Mouse (Mus musculus) heart, embryonic 12.5 days (tissue): Measurements from ENCODE around the gene Il4ra. TPM values are rescaled to one million over a fixed set of nuclear protein-coding genes. Genes with fewer than 3 reads are reported as not detected.
A peak's percentile ranks its signal among the peaks of the same experiment; 100 is the strongest.

Experiments
- ATAC-seq: fragments of 200-750 bp; cut with Nextera tagmentation; 2 replicates; pipeline ENCODE4 v1.8.0; 2017; ENCODE audit warnings: moderate TSS enrichment, moderate library complexity; ENCODE audit not compliant: insufficient number of reproducible peaks, low FRiP score
- H3K27ac ChIP-seq: fragments of 300-500 bp; sonication (generic); 2 replicates; pipeline ENCODE4 v1.5.1; 2016; ENCODE audit warnings: mild to moderate bottlenecking, moderate library complexity; ENCODE audit not compliant: poor library complexity, severe bottlenecking
- H3K27me3 ChIP-seq: fragments of 300-500 bp; sonication (generic); replicated peaks from 2 replicates; pipeline ENCODE4 v1.6.1; 2016; ENCODE audit warnings: mild to moderate bottlenecking, moderate library complexity
- H3K36me3 ChIP-seq: fragments of 300-500 bp; sonication (generic); 2 replicates; pipeline ENCODE4 v1.6.1; 2016; ENCODE audit warnings: mild to moderate bottlenecking, moderate library complexity
- H3K4me1 ChIP-seq: fragments of 300-500 bp; sonication (generic); replicated peaks from 2 replicates; pipeline ENCODE4 v1.6.1; 2016; ENCODE audit warnings: mild to moderate bottlenecking
- H3K4me2 ChIP-seq: fragments of 300-500 bp; sonication (generic); 2 replicates; pipeline ENCODE4 v1.6.1; 2016; ENCODE audit warnings: mild to moderate bottlenecking, moderate library complexity
- H3K4me3 ChIP-seq: fragments of 300-500 bp; sonication (generic); 2 replicates; pipeline ENCODE4 v1.5.1; 2016; ENCODE audit warnings: mild to moderate bottlenecking
- H3K9ac ChIP-seq: fragments of 300-500 bp; sonication (generic); 2 replicates; pipeline ENCODE4 v1.6.1; 2016; ENCODE audit warnings: mild to moderate bottlenecking, moderate library complexity
- H3K9me3 ChIP-seq: fragments of 300-500 bp; sonication (generic); replicated peaks from 2 replicates; pipeline ENCODE4 v1.6.1; 2016; ENCODE audit warnings: mild to moderate bottlenecking, moderate library complexity
- WGBS: fragments of 180-500 bp; shearing (Covaris S2); methylation state at CpG from one replicate; pipeline ENCODE4 v1.1.7; 2016; 5-methylcytosine and 5-hydroxymethylcytosine counted together
- polyA plus RNA-seq: library from polyadenylated mRNA; unstranded; fragments of >200 nt; fragmentation: Nextera tagmentation; extraction: Ambion mirVana; gene quantifications from 2 replicates; pipeline ENCODE4 v1.2.1, GENCODE M21; 2016

Il4ra gene
- 3.5 and 3.8 TPM in 2 replicates for polyA plus RNA-seq

DNA sequence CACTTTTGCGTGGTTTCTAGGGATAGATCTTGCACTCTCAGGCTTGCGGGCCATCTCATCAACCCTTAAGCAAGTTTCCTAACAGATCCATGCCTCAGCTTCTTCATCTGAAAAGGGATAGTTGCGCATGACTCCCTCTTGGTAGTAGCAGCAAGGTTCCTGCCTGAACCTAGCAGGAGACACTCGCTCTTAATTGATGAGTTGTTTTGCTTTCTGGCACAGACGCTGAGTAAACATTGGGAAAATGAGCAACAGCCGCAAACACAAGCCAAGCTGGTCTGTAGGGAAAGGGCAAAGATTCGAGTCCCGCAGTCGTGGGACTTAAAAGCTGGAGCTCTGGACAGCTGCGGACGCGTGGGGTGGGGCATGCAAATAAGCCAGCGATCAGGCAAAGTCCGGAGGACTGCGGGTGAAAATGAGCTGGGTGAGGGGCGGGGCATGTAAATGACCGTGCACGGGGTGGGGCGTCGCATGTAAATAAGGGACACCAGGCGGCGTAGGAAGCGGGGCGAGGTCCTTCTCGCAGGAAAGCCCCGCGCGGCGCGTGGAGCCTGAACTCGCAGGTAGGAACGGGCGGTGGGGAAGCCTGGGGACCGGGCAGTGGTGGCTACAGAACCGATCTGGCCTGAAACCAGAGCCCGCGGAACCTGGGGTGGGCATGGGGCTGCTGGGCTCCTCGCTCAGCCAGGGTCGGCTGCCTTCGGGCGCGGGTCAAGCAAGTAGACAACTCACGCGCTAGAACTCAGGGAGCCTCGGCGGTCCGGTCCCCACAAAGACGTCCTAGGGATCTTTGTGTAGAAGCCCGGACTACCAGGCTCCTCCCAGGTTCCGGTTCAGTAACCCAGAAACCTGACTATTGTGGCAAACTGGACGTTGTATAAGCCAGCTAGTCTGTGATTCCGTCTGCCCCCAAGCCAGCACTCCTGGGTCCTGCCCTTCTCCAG, at the start of gene Il4ra:
Gene Il4ra (plus strand): TSS at position 355 of the 944 bp plus-strand sequence.
- Histone ChIP-seq H3K4me1 (peaks cover 27% of the 10 kb centered on the region), H3K4me3 (peak within 1 kb of the TSS; percentile 73), H3K27me3 (peaks cover 18% of the 10 kb centered on the region), H3K9ac (peak within 1 kb of the TSS; percentile 82), H3K27ac (peak within 1 kb of the TSS; percentile 25), H3K4me2 (peak within 1 kb of the TSS; percentile 98), H3K9me3 (no peaks in the 10 kb centered on the region), H3K36me3 (no peaks in the 10 kb centered on the region)
- WGBS = 3% methylated on average over 52 of the region's 52 CpGs
- ATAC-seq = peak; percentile 94

DNA sequence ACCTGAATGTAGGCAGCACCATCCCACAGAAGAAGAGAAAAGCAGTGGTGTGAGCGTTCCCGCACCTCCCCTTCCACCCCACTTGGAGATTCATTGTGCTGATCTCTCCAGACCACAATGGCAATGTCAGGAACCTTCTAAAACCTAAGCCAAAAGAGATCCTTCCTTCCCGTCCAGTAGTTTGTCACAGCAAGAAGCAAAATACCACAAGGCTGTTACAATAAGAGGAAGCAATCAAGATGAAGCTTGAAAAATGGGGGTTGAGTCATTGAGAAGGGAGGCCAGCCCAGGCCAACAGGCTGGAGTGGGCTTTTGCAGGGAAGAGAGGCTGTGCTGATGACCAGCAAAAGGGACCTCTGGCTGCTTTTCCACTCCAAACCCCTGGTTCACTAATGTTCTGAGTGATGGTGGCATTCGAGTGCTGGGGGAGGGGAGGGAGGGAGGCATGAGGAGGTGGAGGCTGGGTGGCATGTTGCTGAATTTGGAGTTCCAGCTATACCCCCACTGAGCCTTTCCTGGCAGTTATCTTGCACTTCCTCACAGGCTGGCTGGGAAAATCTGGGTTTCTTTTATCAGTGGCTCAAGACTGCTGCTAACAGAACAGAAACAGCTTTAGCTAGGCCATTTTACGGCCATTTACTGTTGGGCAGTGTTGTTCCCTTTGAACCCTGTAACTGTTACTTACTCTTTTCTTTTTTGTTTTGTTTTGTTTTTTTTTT, 48.4 kb upstream of the Il4ra start:
- Histone ChIP-seq H3K4me1 (peaks cover 7% of the 10 kb centered on the region; the same call in 1 of the 2 replicates), H3K36me3 (no peaks in the 10 kb centered on the region), H3K4me3 (no peak overlapping the region), H3K27me3 (no peaks in the 10 kb centered on the region), H3K4me2 (no peak overlapping the region), H3K27ac (no peak overlapping the region), H3K9ac (no peak overlapping the region), H3K9me3 (no peaks in the 10 kb centered on the region)
- WGBS = 53% methylated on average over 5 of the region's 5 CpGs
- no peak for ATAC-seq

DNA sequence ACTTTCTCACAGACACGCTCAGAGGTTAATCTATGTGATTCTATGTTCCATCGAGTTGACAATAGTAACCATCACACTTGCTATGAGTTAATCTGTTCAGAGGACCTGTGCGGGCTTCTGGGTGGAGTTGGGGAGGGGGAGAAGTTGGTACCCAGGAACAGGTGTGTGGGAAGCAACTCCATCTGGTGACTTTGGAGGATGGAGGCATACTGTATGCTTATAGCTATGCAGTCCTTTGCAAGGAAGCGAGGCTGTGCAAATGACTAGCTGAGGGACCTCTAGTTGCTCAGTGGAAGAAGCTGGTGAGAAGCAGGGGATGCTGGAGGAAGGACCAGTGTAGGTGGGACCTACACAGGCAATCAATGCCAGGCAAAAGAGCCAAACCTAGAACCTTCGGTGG, 47.3 kb upstream of the Il4ra start:
- Histone ChIP-seq H3K4me1 (peaks cover 7% of the 10 kb centered on the region; the same call in 1 of the 2 replicates), H3K27ac (no peak overlapping the region), H3K9me3 (no peaks in the 10 kb centered on the region), H3K36me3 (no peaks in the 10 kb centered on the region), H3K9ac (no peak overlapping the region), H3K4me3 (no peak overlapping the region), H3K4me2 (no peak overlapping the region), H3K27me3 (no peaks in the 10 kb centered on the region)
- no peak for ATAC-seq
- WGBS = 86% methylated on average over 5 of the region's 5 CpGs

DNA sequence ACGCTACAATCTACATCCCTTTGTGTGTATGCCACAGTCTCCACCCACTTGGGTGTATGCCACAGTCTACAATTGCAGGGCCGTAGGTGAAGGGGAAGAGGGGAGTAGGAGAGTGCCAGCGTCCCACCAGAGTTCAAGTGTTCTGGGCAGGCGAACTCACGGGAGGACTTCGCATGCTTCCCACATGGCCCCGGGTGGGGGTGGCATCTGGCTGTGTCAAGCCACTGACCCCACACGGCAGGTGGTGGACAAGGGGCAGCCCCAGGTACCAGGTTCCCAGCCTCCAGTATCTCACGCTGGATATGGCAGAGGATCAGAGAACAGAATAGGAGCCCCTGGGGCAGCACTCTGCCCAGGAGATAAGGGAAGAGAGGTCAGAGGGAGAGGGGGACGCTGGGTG, 46.4 kb upstream of the Il4ra start:
- Histone ChIP-seq H3K36me3 (no peaks in the 10 kb centered on the region), H3K9me3 (no peaks in the 10 kb centered on the region), H3K4me3 (no peak overlapping the region), H3K27me3 (no peaks in the 10 kb centered on the region), H3K4me2 (no peak overlapping the region), H3K9ac (no peak overlapping the region), H3K4me1 (peaks cover 7% of the 10 kb centered on the region; the same call in 1 of the 2 replicates), H3K27ac (no peak overlapping the region)
- 79% methylated on average over 10 of the region's 10 CpGs for WGBS
- ATAC-seq = no peak

DNA sequence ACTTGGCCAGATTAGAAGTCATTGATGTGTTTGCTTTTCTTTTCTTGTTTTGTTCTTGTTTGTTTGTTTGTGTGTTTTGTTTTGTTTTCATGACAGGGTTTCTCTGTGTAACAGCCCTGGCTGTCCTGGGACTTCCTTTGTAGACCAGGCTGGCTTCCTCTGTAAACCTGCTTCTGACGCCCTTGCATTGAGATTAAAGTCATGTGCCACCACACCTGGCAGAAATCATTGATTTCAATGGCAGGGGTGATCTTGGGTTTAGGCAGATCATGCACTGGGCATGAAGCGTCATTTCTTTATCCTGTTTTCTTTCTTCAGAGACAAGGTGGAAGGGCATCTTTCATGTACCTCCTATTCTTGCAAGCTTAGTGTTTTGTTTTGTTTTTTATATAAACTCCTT, 44.6 kb upstream of the Il4ra start:
- H3K4me2 ChIP-seq = no peak overlapping the region
- no peak overlapping the region for H3K27ac ChIP-seq
- ATAC-seq = no peak
- no peaks in the 10 kb centered on the region for H3K36me3 ChIP-seq
- peaks cover 7% of the 10 kb centered on the region; the same call in 1 of the 2 replicates for H3K4me1 ChIP-seq
- WGBS = 83% methylated on average over 2 of the region's 2 CpGs
- H3K4me3 ChIP-seq = no peak overlapping the region
- no peak overlapping the region for H3K9ac ChIP-seq
- H3K27me3 ChIP-seq = no peaks in the 10 kb centered on the region
- H3K9me3 ChIP-seq = no peaks in the 10 kb centered on the region

DNA sequence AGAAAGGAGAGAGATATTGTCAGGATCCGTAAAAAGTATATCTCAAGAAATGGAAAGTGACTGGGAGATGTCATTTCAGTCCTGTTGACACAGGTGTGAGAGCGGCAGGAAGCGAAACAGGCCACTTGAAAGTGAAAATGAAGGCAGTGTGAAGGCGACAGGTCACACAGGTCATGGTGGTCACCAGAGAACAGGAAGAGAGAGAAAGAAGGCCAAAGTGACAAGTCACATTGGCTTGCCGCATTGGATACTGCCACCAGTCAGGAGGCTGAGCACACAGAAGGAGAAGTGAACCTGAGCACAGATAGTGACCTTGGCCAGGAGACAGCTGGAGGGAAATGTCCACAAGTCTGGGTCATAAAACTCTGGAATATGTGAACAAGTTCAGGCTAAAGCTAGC, 40.5 kb upstream of the Il4ra start:
- Histone ChIP-seq H3K4me2 (no peak overlapping the region), H3K36me3 (no peaks in the 10 kb centered on the region), H3K27ac (no peak overlapping the region), H3K4me1 (no peaks in the 10 kb centered on the region; the same call in 1 of the 2 replicates), H3K9ac (no peak overlapping the region), H3K27me3 (no peaks in the 10 kb centered on the region), H3K9me3 (no peaks in the 10 kb centered on the region), H3K4me3 (no peak overlapping the region)
- no peak for ATAC-seq
- 73% methylated on average over 5 of the region's 5 CpGs for WGBS

DNA sequence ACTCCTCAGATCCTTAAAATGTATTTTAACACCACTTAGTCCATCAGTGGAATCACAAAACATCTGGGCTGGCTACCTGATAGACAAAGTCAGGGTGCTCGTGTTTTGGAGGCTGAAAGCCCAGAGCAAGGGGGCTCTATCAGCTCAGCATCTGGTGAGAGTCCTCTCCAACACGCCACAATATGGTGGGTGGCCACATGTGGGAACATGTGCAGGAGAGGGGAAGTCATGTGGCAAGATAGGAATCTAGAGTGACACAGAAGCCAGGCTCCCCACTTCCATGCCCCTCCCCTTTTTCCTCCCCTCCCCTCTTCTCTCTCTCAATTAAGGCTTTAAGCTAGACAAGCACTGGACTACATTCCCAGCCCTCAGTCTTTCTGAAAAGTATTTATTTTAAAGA, 40.1 kb upstream of the Il4ra start:
- Histone ChIP-seq H3K9me3 (no peaks in the 10 kb centered on the region), H3K36me3 (no peaks in the 10 kb centered on the region), H3K9ac (no peak overlapping the region), H3K27ac (no peak overlapping the region), H3K4me3 (no peak overlapping the region), H3K4me1 (no peaks in the 10 kb centered on the region; the same call in 1 of the 2 replicates), H3K27me3 (no peaks in the 10 kb centered on the region), H3K4me2 (no peak overlapping the region)
- ATAC-seq = no peak
- WGBS = 76% methylated on average over 2 of the region's 2 CpGs

DNA sequence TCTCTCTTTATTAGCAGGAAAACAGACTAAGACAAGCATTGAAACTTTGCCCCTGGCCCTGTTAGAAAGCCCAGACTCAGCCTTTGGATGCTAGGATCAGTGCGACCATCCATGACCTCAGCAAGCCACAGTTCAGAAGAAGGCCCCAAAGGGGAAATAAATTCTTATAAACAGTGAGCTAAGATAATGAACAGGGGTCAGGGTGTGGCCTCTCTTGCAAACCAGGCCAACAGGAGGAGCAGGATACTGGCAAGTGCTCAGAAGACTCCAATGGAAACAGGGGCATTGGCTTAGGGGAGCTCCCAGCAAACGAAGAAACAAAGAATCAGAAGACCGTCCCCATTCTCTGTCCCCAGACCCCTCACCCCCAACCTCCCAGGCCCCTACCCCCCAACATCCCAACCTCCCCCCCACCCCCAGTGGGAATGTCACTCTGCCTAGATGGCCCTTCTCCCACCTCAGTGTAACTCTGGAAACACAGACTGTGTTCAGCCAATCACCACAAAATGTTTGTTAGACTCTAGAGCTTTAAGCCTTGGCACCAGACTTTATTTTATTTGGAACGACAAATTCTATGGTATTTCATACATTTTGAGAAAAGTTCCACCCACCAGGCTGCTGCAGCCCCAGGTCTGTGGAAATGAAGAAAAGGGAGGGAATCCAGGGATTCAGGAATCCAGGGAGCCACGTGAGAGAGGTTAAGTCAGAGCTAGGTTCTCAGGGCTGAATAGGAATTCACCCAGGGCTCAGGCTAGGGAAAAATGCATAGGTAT, 36.7 kb upstream of the Il4ra start:
- Histone ChIP-seq H3K27ac (no peak overlapping the region), H3K4me1 (no peaks in the 10 kb centered on the region; the same call in 1 of the 2 replicates), H3K9me3 (no peaks in the 10 kb centered on the region; the same call in 1 of the 2 replicates), H3K9ac (no peak overlapping the region), H3K36me3 (no peaks in the 10 kb centered on the region), H3K4me3 (no peak overlapping the region), H3K4me2 (no peak overlapping the region), H3K27me3 (no peaks in the 10 kb centered on the region)
- no peak for ATAC-seq
- WGBS = 82% methylated on average over 5 of the region's 5 CpGs

DNA sequence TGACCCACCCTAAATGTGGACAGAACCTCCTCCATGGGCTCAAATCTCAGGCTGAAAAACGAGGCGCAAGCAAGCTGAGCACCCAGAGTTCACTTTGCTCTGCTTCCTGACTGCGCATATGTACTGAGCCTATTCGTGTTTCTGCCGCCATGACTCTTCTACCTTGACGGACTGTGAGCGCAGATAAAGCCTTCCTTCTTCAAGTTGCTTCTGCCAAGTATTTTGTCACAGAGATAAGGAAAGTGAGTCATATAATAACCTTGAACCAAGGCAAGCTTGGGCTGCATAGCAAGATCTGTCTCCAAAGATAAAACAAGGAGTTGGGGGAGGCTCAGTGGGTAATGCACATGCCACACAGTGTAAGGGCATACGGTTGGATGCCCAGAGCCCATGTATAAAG, 35.2 kb upstream of the Il4ra start:
- Histone ChIP-seq H3K27ac (no peak overlapping the region), H3K4me2 (no peak overlapping the region), H3K4me1 (no peaks in the 10 kb centered on the region; the same call in 1 of the 2 replicates), H3K27me3 (no peaks in the 10 kb centered on the region), H3K9me3 (no peaks in the 10 kb centered on the region; the same call in 1 of the 2 replicates), H3K36me3 (no peaks in the 10 kb centered on the region), H3K4me3 (no peak overlapping the region), H3K9ac (no peak overlapping the region)
- 65% methylated on average over 8 of the region's 8 CpGs for WGBS
- no peak for ATAC-seq

DNA sequence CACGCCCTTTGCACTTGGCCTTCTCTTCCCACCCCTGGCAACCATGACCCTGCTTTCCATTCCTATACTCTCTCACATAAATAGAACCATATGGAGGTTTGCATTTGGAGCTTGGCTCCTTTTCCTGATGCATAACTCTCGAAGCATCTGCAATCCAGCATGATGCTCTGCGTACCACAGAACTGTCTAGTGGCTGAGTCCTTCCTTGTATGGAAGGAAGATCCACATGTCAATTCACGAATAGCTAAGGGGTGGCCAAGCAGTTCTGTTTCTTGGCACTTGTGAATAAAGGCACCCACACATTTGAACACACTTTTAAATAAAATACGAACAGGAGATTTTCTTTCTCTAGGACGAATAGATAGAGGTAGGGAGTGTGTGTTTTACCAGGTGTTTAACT, 34.5 kb upstream of the Il4ra start:
- H3K27ac ChIP-seq = no peak overlapping the region
- ATAC-seq = no peak
- no peaks in the 10 kb centered on the region for H3K27me3 ChIP-seq
- H3K4me2 ChIP-seq = no peak overlapping the region
- H3K4me3 ChIP-seq = no peak overlapping the region
- no peaks in the 10 kb centered on the region; the same call in 1 of the 2 replicates for H3K4me1 ChIP-seq
- no peaks in the 10 kb centered on the region; the same call in 1 of the 2 replicates for H3K9me3 ChIP-seq
- 80% methylated on average over 6 of the region's 6 CpGs for WGBS
- H3K9ac ChIP-seq = no peak overlapping the region
- H3K36me3 ChIP-seq = no peaks in the 10 kb centered on the region
